Mouse (Mus musculus) liver, adult 2 months (tissue): ENCODE results near the gene Zfp213.

Experiments
- CTCF ChIP-seq: fragments of 200-500 bp; IDR thresholded peaks from 2 replicates; pipeline ENCODE4 v1.5.1; 2011; ENCODE audit warnings: low read depth, low read length, control low read depth
- POLR2A ChIP-seq: fragments of 200-500 bp; IDR thresholded peaks from 2 replicates; pipeline ENCODE4 v1.6.1; 2011; ENCODE audit warnings: low read length, control low read depth; ENCODE audit not compliant: insufficient read depth; ENCODE audit errors: extremely low read depth

DNA sequence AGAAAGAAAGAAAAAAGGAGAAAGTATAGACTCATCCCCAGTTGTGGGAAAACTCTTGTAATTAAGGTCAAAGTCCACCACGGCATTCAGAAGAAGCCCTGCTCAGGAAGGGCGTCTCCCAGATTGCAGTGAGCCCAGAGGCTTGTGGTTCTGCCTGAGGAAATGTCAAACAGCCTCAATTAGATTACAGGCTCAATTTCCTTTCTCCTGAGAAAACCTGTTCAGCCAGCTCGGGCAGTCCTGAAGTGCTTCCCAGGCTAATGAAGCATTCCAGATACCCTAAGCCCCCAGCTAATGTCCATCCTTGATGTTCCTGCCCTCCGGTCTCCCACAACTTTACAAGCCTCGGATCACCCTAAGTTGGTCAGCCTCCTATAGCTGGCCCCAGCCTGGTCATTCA, 20.7 kb downstream of the Zfp213 start:
- no peak for TF ChIP-seq POLR2A
- TF ChIP-seq CTCF: no peak
